Mouse (Mus musculus): ENCODE results near the gene Slc2a3. TPM values are rescaled to one million over a fixed set of nuclear protein-coding genes. Genes with fewer than 3 reads are reported as not detected.
A peak's percentile ranks its signal among the peaks of the same experiment; 100 is the strongest.

Slc2a3 gene
- polyA plus RNA-seq (2012; rRNA removed) (46.5 and 48.2 TPM in 2 replicates), polyA plus RNA-seq (2014; fragmentation: Nextera tagmentation; extraction: Ambion mirVana) (71.6 and 78.8 TPM in 2 replicates)

DNA sequence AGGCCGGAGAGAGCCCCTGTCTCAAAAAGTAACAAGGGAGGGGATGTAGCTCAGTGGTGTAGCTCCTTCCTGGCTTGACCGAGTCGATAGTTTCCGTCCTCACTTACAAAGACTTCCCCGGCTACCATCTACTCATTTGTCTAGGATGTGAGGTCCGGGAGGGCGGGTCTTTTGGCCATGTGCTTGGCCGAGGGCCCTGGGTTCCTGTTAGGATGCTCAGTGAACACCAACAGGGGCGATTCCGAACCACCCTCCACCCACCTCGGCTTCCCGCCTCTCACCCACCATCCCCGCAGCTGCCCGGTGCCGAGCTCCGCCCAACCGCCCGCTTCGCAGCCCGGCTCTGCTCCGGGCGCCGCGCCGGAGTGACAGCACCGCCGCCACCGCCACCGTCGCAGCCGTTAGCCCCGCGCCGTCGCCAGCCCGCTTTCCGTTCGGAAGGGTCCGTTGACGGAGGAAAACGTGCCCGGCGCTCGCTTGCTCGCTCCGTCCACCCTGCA lies at the start of gene Slc2a3:
Gene Slc2a3 (minus strand): TSS at position 340 of the 500 bp plus-strand sequence.
- H3K4me2 ChIP-seq (replicated peaks; ENCODE audit: low read depth, low read length, severe bottlenecking) = peak within 1 kb of the TSS; percentile 72
- peak within 1 kb of the TSS; percentile 66 for H3K9ac ChIP-seq (ENCODE audit: low read depth, low read length, severe bottlenecking)
- DNase-seq (ENCODE audit: low spot score) (peak; percentile 46), ATAC-seq (ENCODE audit: low FRiP score, low read depth) (peak; percentile 82)
- no peak for TF ChIP-seq POLR2A (IDR thresholded peaks at IDR 0.05; ENCODE audit: borderline replicate concordance, extremely low read depth, insufficient read depth, insufficient read length)
- no peaks in the 10 kb centered on the region for H3K36me3 ChIP-seq (ENCODE audit: control insufficient read depth, insufficient read depth, low read length)
- H3K9me3 ChIP-seq (ENCODE audit: control insufficient read depth, low read length) = no peaks in the 10 kb centered on the region
- under 1% methylated on average over 40 of the region's 46 CpGs for WGBS
- H3K4me3 ChIP-seq (replicated peaks; ENCODE audit: low read length) = peak within 1 kb of the TSS; percentile 46
- no peaks in the 10 kb centered on the region for H3K27me3 ChIP-seq (ENCODE audit: control insufficient read depth, insufficient read depth, low read length)
- H3K4me1 ChIP-seq (ENCODE audit: control insufficient read depth, insufficient read depth, low read length) = peaks cover 5% of the 10 kb centered on the region
- peak within 1 kb of the TSS; percentile 39; the same call in 1 of the 2 replicates for H3K27ac ChIP-seq (replicated peaks; ENCODE audit: low read depth, low read length)

DNA sequence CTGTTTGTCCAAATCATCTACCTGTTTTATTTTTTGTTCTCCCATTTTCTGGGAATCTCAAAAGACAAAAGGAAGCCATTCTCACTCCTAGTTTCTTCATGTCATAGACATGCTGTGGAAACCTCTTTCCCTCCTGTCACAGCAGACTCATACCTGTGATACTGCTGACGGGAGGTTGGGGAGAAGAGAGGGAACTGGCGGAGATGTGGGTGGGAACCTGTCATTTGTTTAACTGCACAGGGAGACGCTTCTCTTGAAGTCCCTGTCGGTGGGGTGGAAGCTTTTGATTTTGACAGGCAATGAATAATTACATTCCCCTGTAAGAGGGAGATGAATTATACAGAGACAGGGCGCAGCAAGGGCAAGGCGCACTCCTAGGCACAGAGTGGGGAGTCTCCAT lies 42.3 kb upstream of the Slc2a3 start:
- WGBS = 60% methylated on average over 6 of the region's 6 CpGs
- no peak overlapping the region for H3K27ac ChIP-seq (replicated peaks; ENCODE audit: low read depth, low read length)
- H3K27me3 ChIP-seq (ENCODE audit: control insufficient read depth, insufficient read depth, low read length) = no peaks in the 10 kb centered on the region
- no peak for TF ChIP-seq POLR2A (IDR thresholded peaks at IDR 0.05; ENCODE audit: borderline replicate concordance, extremely low read depth, insufficient read depth, insufficient read length)
- H3K4me1 ChIP-seq (ENCODE audit: control insufficient read depth, insufficient read depth, low read length) = no peaks in the 10 kb centered on the region
- H3K4me2 ChIP-seq (replicated peaks; ENCODE audit: low read depth, low read length, severe bottlenecking) = no peak overlapping the region
- no peaks in the 10 kb centered on the region for H3K9me3 ChIP-seq (ENCODE audit: control insufficient read depth, low read length)
- ATAC-seq (ENCODE audit: low FRiP score, low read depth) (no peak), DNase-seq (ENCODE audit: low spot score) (no peak)
- no peak overlapping the region for H3K9ac ChIP-seq (ENCODE audit: low read depth, low read length, severe bottlenecking)
- peaks cover 59% of the 10 kb centered on the region for H3K36me3 ChIP-seq (ENCODE audit: control insufficient read depth, insufficient read depth, low read length)
- no peak overlapping the region for H3K4me3 ChIP-seq (replicated peaks; ENCODE audit: low read length)

DNA sequence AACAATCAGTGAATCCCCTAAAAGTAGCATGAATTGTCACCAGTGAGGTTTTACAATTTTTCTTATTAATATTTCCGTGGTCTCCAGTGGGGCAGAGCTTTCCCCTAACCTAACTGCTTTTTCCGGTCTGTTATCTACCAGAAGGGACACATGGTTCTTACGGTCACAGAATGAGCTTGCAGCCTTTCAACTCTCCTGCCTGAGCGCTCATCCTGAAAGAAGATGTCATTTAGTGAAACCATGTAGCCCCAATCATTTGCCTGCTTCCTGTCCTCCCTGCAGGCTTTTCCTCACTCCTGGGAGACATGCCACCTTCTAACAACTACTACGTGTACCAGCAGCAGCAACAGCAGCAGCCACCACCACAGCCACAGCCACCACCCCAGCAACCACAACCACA lies 36.1 kb upstream of the Slc2a3 start:
- Histone ChIP-seq H3K9ac (ENCODE audit: low read depth, low read length, severe bottlenecking) (no peak overlapping the region), H3K27me3 (ENCODE audit: control insufficient read depth, insufficient read depth, low read length) (no peaks in the 10 kb centered on the region), H3K27ac (replicated peaks; ENCODE audit: low read depth, low read length) (no peak overlapping the region), H3K4me3 (replicated peaks; ENCODE audit: low read length) (no peak overlapping the region), H3K9me3 (ENCODE audit: control insufficient read depth, low read length) (no peaks in the 10 kb centered on the region), H3K36me3 (ENCODE audit: control insufficient read depth, insufficient read depth, low read length) (peaks cover 89% of the 10 kb centered on the region), H3K4me1 (ENCODE audit: control insufficient read depth, insufficient read depth, low read length) (no peaks in the 10 kb centered on the region), H3K4me2 (replicated peaks; ENCODE audit: low read depth, low read length, severe bottlenecking) (no peak overlapping the region)
- no peak for TF ChIP-seq POLR2A (IDR thresholded peaks at IDR 0.05; ENCODE audit: borderline replicate concordance, extremely low read depth, insufficient read depth, insufficient read length)
- ATAC-seq (ENCODE audit: low FRiP score, low read depth) (no peak), DNase-seq (ENCODE audit: low spot score) (no peak)
- 87% methylated on average over 5 of the region's 5 CpGs for WGBS

DNA sequence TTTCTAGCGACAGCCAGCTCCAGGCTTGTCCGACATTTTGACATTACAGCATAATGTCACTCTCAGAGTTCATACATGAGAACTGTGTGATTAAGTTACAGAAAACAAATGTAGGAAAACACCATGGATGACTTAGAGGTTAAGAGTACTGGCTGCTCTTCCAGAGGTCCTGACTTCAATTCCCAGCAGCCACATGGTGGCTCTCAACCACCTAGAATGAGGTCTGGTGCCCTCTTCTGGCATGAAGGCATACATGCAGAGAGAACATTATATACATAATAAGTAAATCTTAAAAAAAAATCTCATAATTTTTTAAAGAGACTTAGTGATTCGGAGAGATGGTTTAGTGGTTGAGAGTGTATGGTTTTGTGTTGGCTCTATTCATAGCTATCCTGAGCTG lies 35.5 kb upstream of the Slc2a3 start:
- Histone ChIP-seq H3K4me3 (replicated peaks; ENCODE audit: low read length) (no peak overlapping the region), H3K9me3 (ENCODE audit: control insufficient read depth, low read length) (no peaks in the 10 kb centered on the region), H3K36me3 (ENCODE audit: control insufficient read depth, insufficient read depth, low read length) (peaks cover 93% of the 10 kb centered on the region), H3K4me1 (ENCODE audit: control insufficient read depth, insufficient read depth, low read length) (no peaks in the 10 kb centered on the region), H3K27ac (replicated peaks; ENCODE audit: low read depth, low read length) (no peak overlapping the region), H3K4me2 (replicated peaks; ENCODE audit: low read depth, low read length, severe bottlenecking) (no peak overlapping the region), H3K27me3 (ENCODE audit: control insufficient read depth, insufficient read depth, low read length) (no peaks in the 10 kb centered on the region), H3K9ac (ENCODE audit: low read depth, low read length, severe bottlenecking) (no peak overlapping the region)
- TF ChIP-seq POLR2A (IDR thresholded peaks at IDR 0.05; ENCODE audit: borderline replicate concordance, extremely low read depth, insufficient read depth, insufficient read length) = no peak
- 98% methylated on average over 3 of the region's 3 CpGs for WGBS
- ATAC-seq (ENCODE audit: low FRiP score, low read depth) = no peak
- no peak for DNase-seq (ENCODE audit: low spot score)

DNA sequence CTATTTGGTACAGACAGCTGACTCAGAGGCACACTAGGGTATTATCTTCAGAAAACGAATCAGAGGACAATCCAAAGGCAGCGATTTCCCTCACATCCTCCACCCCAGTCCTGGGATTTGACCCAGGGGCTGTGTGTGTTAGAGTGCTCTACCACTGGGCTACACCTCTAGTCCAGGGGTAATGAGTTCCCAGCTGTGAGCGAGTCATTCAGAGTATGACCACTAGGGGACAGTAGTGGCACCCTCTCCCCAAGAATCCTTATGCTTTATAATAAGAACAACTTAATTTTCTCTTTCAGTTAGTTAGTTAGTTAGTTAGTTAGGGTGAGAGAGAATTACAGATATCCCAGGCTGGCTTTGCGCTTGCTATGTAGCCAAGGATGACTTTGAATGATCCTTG lies 32.9 kb upstream of the Slc2a3 start:
- ATAC-seq (ENCODE audit: low FRiP score, low read depth) = no peak
- WGBS = 67% methylated on average over 4 of the region's 4 CpGs

More for the DNA sequence above, 32.9 kb upstream of the Slc2a3 start:
- no peak for TF ChIP-seq POLR2A (IDR thresholded peaks at IDR 0.05; ENCODE audit: borderline replicate concordance, extremely low read depth, insufficient read depth, insufficient read length)
- peak; percentile 28 for DNase-seq (ENCODE audit: low spot score)
- H3K27ac ChIP-seq (replicated peaks; ENCODE audit: low read depth, low read length) = no peak overlapping the region
- no peaks in the 10 kb centered on the region for H3K4me1 ChIP-seq (ENCODE audit: control insufficient read depth, insufficient read depth, low read length)
- H3K9ac ChIP-seq (ENCODE audit: low read depth, low read length, severe bottlenecking) = no peak overlapping the region
- H3K36me3 ChIP-seq (ENCODE audit: control insufficient read depth, insufficient read depth, low read length) = peaks cover 85% of the 10 kb centered on the region
- H3K27me3 ChIP-seq (ENCODE audit: control insufficient read depth, insufficient read depth, low read length) = no peaks in the 10 kb centered on the region
- H3K4me2 ChIP-seq (replicated peaks; ENCODE audit: low read depth, low read length, severe bottlenecking) = no peak overlapping the region
- no peaks in the 10 kb centered on the region for H3K9me3 ChIP-seq (ENCODE audit: control insufficient read depth, low read length)
- H3K4me3 ChIP-seq (replicated peaks; ENCODE audit: low read length) = no peak overlapping the region
